Mouse (Mus musculus) neural tube, embryonic 13.5 days (tissue): ENCODE measurements at regions not wholly inside any gene's neighbourhood (a gene's known extent, or its start where the extent isn't known, plus 50 kb on each side); places are given as distances from the start of the nearest gene placed in this dataset.

Experiments used
- ATAC-seq: fragments of 200-750 bp; cut with Nextera tagmentation; 2 replicates; pipeline ENCODE4 v1.8.0; 2017; ENCODE audit warnings: low read depth, mild to moderate bottlenecking, moderate TSS enrichment, moderate library complexity
- H3K27ac ChIP-seq: fragments of 300-500 bp; sonication (generic); replicated peaks from 2 replicates; pipeline ENCODE4 v1.5.1; 2015; ENCODE audit warnings: moderate library complexity, mild to moderate bottlenecking, inconsistent platforms
- H3K27me3 ChIP-seq: fragments of 300-500 bp; sonication (generic); 2 replicates; pipeline ENCODE4 v1.6.1; 2015; ENCODE audit warnings: mild to moderate bottlenecking, inconsistent platforms
- H3K36me3 ChIP-seq: fragments of 300-500 bp; sonication (generic); 2 replicates; pipeline ENCODE4 v1.6.1; 2015; ENCODE audit warnings: mild to moderate bottlenecking, inconsistent platforms
- H3K4me1 ChIP-seq: fragments of 300-500 bp; sonication (generic); replicated peaks from 2 replicates; pipeline ENCODE4 v1.6.1; 2015; ENCODE audit warnings: inconsistent platforms
- H3K4me2 ChIP-seq: fragments of 300-500 bp; sonication (generic); 2 replicates; pipeline ENCODE4 v1.6.1; 2015; ENCODE audit warnings: inconsistent platforms, mild to moderate bottlenecking, moderate library complexity
- H3K4me3 ChIP-seq: fragments of 300-500 bp; sonication (generic); 2 replicates; pipeline ENCODE4 v1.5.1; 2015; ENCODE audit warnings: mild to moderate bottlenecking, inconsistent platforms
- H3K9ac ChIP-seq: fragments of 300-500 bp; sonication (generic); 2 replicates; pipeline ENCODE4 v1.6.1; 2015; ENCODE audit warnings: moderate library complexity, mild to moderate bottlenecking, inconsistent platforms
- H3K9me3 ChIP-seq: fragments of 300-500 bp; sonication (generic); 2 replicates; pipeline ENCODE4 v1.6.1; 2016; ENCODE audit warnings: inconsistent platforms
- whole genome bisulfite sequencing: fragments of 180-500 bp; shearing (Covaris S2); methylation state at CpG from one replicate; pipeline ENCODE4 v1.1.7; 2015; 5-methylcytosine and 5-hydroxymethylcytosine counted together

GRCm38 (mm10) chr8:67143479-67143878 lies 283.5 kb downstream of the Naf1 start:
- Histone ChIP-seq H3K9ac (no peak overlapping the region), H3K4me3 (no peak overlapping the region), H3K27me3 (no peaks in the 10 kb centered on the region), H3K9me3 (no peaks in the 10 kb centered on the region), H3K36me3 (no peaks in the 10 kb centered on the region), H3K4me2 (no peak overlapping the region), H3K4me1 (no peaks in the 10 kb centered on the region), H3K27ac (no peak overlapping the region)
- 51% methylated on average over 4 of the region's 4 CpGs for WGBS
- ATAC-seq: no peak

GRCm38 (mm10) chr8:67181741-67182140 lies 321.7 kb downstream of the Naf1 start:
- no peaks in the 10 kb centered on the region for H3K9me3 ChIP-seq
- H3K27me3 ChIP-seq: no peaks in the 10 kb centered on the region
- no peak for ATAC-seq
- no peak overlapping the region for H3K9ac ChIP-seq
- H3K27ac ChIP-seq: no peak overlapping the region
- no peak overlapping the region for H3K4me3 ChIP-seq
- H3K4me1 ChIP-seq: no peaks in the 10 kb centered on the region
- 88% methylated on average over 5 of the region's 5 CpGs for WGBS
- no peak overlapping the region for H3K4me2 ChIP-seq
- no peaks in the 10 kb centered on the region for H3K36me3 ChIP-seq

- H3K4me3 ChIP-seq: no peak overlapping the region
- no peaks in the 10 kb centered on the region for H3K4me1 ChIP-seq
- ATAC-seq: no peak
- no peak overlapping the region for H3K4me2 ChIP-seq
- no peak overlapping the region for H3K9ac ChIP-seq
- H3K36me3 ChIP-seq: no peaks in the 10 kb centered on the region
- no peaks in the 10 kb centered on the region for H3K27me3 ChIP-seq
- H3K9me3 ChIP-seq: no peaks in the 10 kb centered on the region
- no peak overlapping the region for H3K27ac ChIP-seq
Measured at GRCm38 (mm10) chr8:67199213-67199612, 324.4 kb upstream of the Nat3 start.

- no peak overlapping the region for H3K27ac ChIP-seq
- ATAC-seq: no peak
- no peak overlapping the region for H3K9ac ChIP-seq
- H3K36me3 ChIP-seq: no peaks in the 10 kb centered on the region
- H3K4me3 ChIP-seq: no peak overlapping the region
- WGBS: 73% methylated on average over 1 of the region's 1 CpGs
- no peak overlapping the region for H3K4me2 ChIP-seq
- no peaks in the 10 kb centered on the region for H3K9me3 ChIP-seq
- H3K27me3 ChIP-seq: no peaks in the 10 kb centered on the region
- H3K4me1 ChIP-seq: no peaks in the 10 kb centered on the region
Measured at GRCm38 (mm10) chr8:67206064-67206463, 317.6 kb upstream of the Nat3 start.

GRCm38 (mm10) chr8:67231921-67232701 lies 291.5 kb upstream of the Nat3 start:
- Histone ChIP-seq H3K9ac (no peak overlapping the region), H3K4me2 (no peak overlapping the region), H3K27ac (no peak overlapping the region), H3K27me3 (no peaks in the 10 kb centered on the region), H3K36me3 (no peaks in the 10 kb centered on the region), H3K4me1 (no peaks in the 10 kb centered on the region), H3K4me3 (no peak overlapping the region), H3K9me3 (no peaks in the 10 kb centered on the region)
- no peak for ATAC-seq
- WGBS: 85% methylated on average over 7 of the region's 7 CpGs

- Histone ChIP-seq H3K27ac (no peak overlapping the region), H3K9me3 (no peaks in the 10 kb centered on the region), H3K4me1 (no peaks in the 10 kb centered on the region), H3K9ac (no peak overlapping the region), H3K4me3 (no peak overlapping the region), H3K4me2 (no peak overlapping the region), H3K36me3 (no peaks in the 10 kb centered on the region), H3K27me3 (no peaks in the 10 kb centered on the region)
- ATAC-seq: no peak
- 81% methylated on average over 1 of the region's 1 CpGs for WGBS
Measured at GRCm38 (mm10) chr8:67238934-67239333, 284.7 kb upstream of the Nat3 start.

GRCm38 (mm10) chr8:67278759-67279158 lies 244.9 kb upstream of the Nat3 start:
- WGBS: 70% methylated on average over 6 of the region's 6 CpGs
- H3K4me3 ChIP-seq: no peak overlapping the region
- ATAC-seq: no peak
- H3K4me1 ChIP-seq: no peaks in the 10 kb centered on the region
- no peak overlapping the region for H3K9ac ChIP-seq
- H3K36me3 ChIP-seq: no peaks in the 10 kb centered on the region
- H3K9me3 ChIP-seq: no peaks in the 10 kb centered on the region
- H3K4me2 ChIP-seq: no peak overlapping the region
- H3K27ac ChIP-seq: no peak overlapping the region
- H3K27me3 ChIP-seq: no peaks in the 10 kb centered on the region

GRCm38 (mm10) chr8:67279449-67279848 lies 244.2 kb upstream of the Nat3 start:
- Histone ChIP-seq H3K4me2 (no peak overlapping the region), H3K27me3 (no peaks in the 10 kb centered on the region), H3K4me3 (no peak overlapping the region), H3K27ac (no peak overlapping the region), H3K36me3 (no peaks in the 10 kb centered on the region), H3K4me1 (no peaks in the 10 kb centered on the region), H3K9me3 (no peaks in the 10 kb centered on the region), H3K9ac (no peak overlapping the region)
- no peak for ATAC-seq

GRCm38 (mm10) chr8:67310494-67310893 lies 213.2 kb upstream of the Nat3 start:
- no peaks in the 10 kb centered on the region for H3K36me3 ChIP-seq
- 0 out of 2 replicates have a peak overlapping the region, but pooled peaks have one; percentile 13 for H3K27ac ChIP-seq
- no peak overlapping the region for H3K4me2 ChIP-seq
- H3K4me1 ChIP-seq: no peaks in the 10 kb centered on the region
- ATAC-seq: no peak; the same call in 1 of the 2 replicates
- H3K9me3 ChIP-seq: no peaks in the 10 kb centered on the region
- 53% methylated on average over 1 of the region's 1 CpGs for WGBS
- no peak overlapping the region for H3K9ac ChIP-seq
- H3K27me3 ChIP-seq: no peaks in the 10 kb centered on the region
- H3K4me3 ChIP-seq: no peak overlapping the region

GRCm38 (mm10) chr8:67317371-67317770 lies 206.3 kb upstream of the Nat3 start:
- 97% methylated on average over 1 of the region's 1 CpGs for WGBS
- no peak overlapping the region for H3K27ac ChIP-seq

GRCm38 (mm10) chr8:67318675-67319074 lies 205.0 kb upstream of the Nat3 start:
- Histone ChIP-seq H3K27me3 (no peaks in the 10 kb centered on the region), H3K9me3 (no peaks in the 10 kb centered on the region; the same call in 1 of the 2 replicates), H3K4me3 (no peak overlapping the region), H3K9ac (no peak overlapping the region), H3K36me3 (no peaks in the 10 kb centered on the region), H3K4me1 (no peaks in the 10 kb centered on the region), H3K4me2 (no peak overlapping the region), H3K27ac (no peak overlapping the region)
- WGBS: 90% methylated on average over 10 of the region's 10 CpGs
- no peak for ATAC-seq

More at GRCm38 (mm10) chr8:67317371-67317770, 206.3 kb upstream of the Nat3 start:
- Histone ChIP-seq H3K4me1 (no peaks in the 10 kb centered on the region), H3K4me2 (no peak overlapping the region), H3K9ac (no peak overlapping the region), H3K4me3 (no peak overlapping the region), H3K9me3 (no peaks in the 10 kb centered on the region; the same call in 1 of the 2 replicates), H3K27me3 (no peaks in the 10 kb centered on the region), H3K36me3 (no peaks in the 10 kb centered on the region)
- no peak for ATAC-seq

- no peak overlapping the region for H3K4me2 ChIP-seq
- no peaks in the 10 kb centered on the region for H3K27me3 ChIP-seq
- peak; percentile 53; the same call in 1 of the 2 replicates for ATAC-seq
- peak overlapping the region; percentile 42; the same call in 1 of the 2 replicates for H3K27ac ChIP-seq
- no peaks in the 10 kb centered on the region; the same call in 1 of the 2 replicates for H3K9me3 ChIP-seq
- no peaks in the 10 kb centered on the region for H3K36me3 ChIP-seq
- 62% methylated on average over 2 of the region's 2 CpGs for WGBS
- no peaks in the 10 kb centered on the region for H3K4me1 ChIP-seq
- no peak overlapping the region for H3K4me3 ChIP-seq
- H3K9ac ChIP-seq: no peak overlapping the region
Measured at GRCm38 (mm10) chr8:67320535-67320934, 203.1 kb upstream of the Nat3 start.

- no peak overlapping the region for H3K9ac ChIP-seq
- no peak overlapping the region for H3K27ac ChIP-seq
- H3K9me3 ChIP-seq: no peaks in the 10 kb centered on the region
- no peaks in the 10 kb centered on the region for H3K4me1 ChIP-seq
- no peaks in the 10 kb centered on the region for H3K27me3 ChIP-seq
- no peak for ATAC-seq
- no peak overlapping the region for H3K4me2 ChIP-seq
- H3K36me3 ChIP-seq: no peaks in the 10 kb centered on the region
- no peak overlapping the region for H3K4me3 ChIP-seq
- 82% methylated on average over 2 of the region's 2 CpGs for WGBS
Measured at GRCm38 (mm10) chr8:67328439-67328838, 195.2 kb upstream of the Nat3 start.
